Mouse (Mus musculus): ENCODE measurements around the gene Syde1. TPM values are rescaled to one million over a fixed set of nuclear protein-coding genes. Genes with fewer than 3 reads are reported as not detected.

Gene Syde1
- polyA plus RNA-seq, 1 experiment from 2014 or later: 8.2 TPM

- Histone ChIP-seq H3K27me3 (replicated peaks; ENCODE audit: control insufficient read depth, insufficient read depth, low read length) (no peaks in the 10 kb centered on the region), H3K4me1 (replicated peaks; ENCODE audit: control insufficient read depth, insufficient read depth, low read length) (peaks cover 9% of the 10 kb centered on the region), H3K27ac (ENCODE audit: low read depth, low read length) (no peak overlapping the region), H3K9ac (ENCODE audit: low read depth, low read length) (no peak overlapping the region), H3K9me3 (ENCODE audit: control insufficient read depth, low read length) (no peaks in the 10 kb centered on the region), H3K4me3 (ENCODE audit: low read depth, low read length) (no peak overlapping the region), H3K36me3 (ENCODE audit: control insufficient read depth, insufficient read depth, low read length) (peaks cover under 1% of the 10 kb centered on the region; the same call in 1 of the 2 replicates), H3K4me2 (no peak overlapping the region)
- 83% methylated on average over 3 of the region's 3 CpGs for WGBS
- DNase-seq (ENCODE audit: low spot score): no peak
- ATAC-seq (replicated peaks; ENCODE audit: low FRiP score): no peak
Observed at GRCm38 (mm10) chr10:78573226-78573625, 18.5 kb downstream of the Syde1 start.

GRCm38 (mm10) chr10:78570897-78571296 is 20.9 kb downstream of the Syde1 start:
- Histone ChIP-seq H3K27ac (ENCODE audit: low read depth, low read length) (no peak overlapping the region), H3K27me3 (replicated peaks; ENCODE audit: control insufficient read depth, insufficient read depth, low read length) (no peaks in the 10 kb centered on the region), H3K36me3 (ENCODE audit: control insufficient read depth, insufficient read depth, low read length) (no peaks in the 10 kb centered on the region), H3K9ac (ENCODE audit: low read depth, low read length) (no peak overlapping the region), H3K9me3 (ENCODE audit: control insufficient read depth, low read length) (no peaks in the 10 kb centered on the region), H3K4me2 (no peak overlapping the region), H3K4me3 (ENCODE audit: low read depth, low read length) (no peak overlapping the region), H3K4me1 (replicated peaks; ENCODE audit: control insufficient read depth, insufficient read depth, low read length) (peaks cover 7% of the 10 kb centered on the region)
- DNase-seq (ENCODE audit: low spot score) (no peak), ATAC-seq (replicated peaks; ENCODE audit: low FRiP score) (no peak)
- WGBS: 70% methylated on average over 2 of the region's 2 CpGs

GRCm38 (mm10) chr10:78570416-78570815 is 21.3 kb downstream of the Syde1 start:
- no peaks in the 10 kb centered on the region for H3K36me3 ChIP-seq (ENCODE audit: control insufficient read depth, insufficient read depth, low read length)
- H3K27me3 ChIP-seq (replicated peaks; ENCODE audit: control insufficient read depth, insufficient read depth, low read length): no peaks in the 10 kb centered on the region
- DNase-seq (ENCODE audit: low spot score): no peak
- H3K4me3 ChIP-seq (ENCODE audit: low read depth, low read length): no peak overlapping the region
- 68% methylated on average over 6 of the region's 6 CpGs for WGBS
- no peak overlapping the region for H3K27ac ChIP-seq (ENCODE audit: low read depth, low read length)
- no peak overlapping the region for H3K4me2 ChIP-seq
- H3K9me3 ChIP-seq (ENCODE audit: control insufficient read depth, low read length): no peaks in the 10 kb centered on the region
- no peak overlapping the region for H3K9ac ChIP-seq (ENCODE audit: low read depth, low read length)
- ATAC-seq (replicated peaks; ENCODE audit: low FRiP score): no peak
- H3K4me1 ChIP-seq (replicated peaks; ENCODE audit: control insufficient read depth, insufficient read depth, low read length): peaks cover 2% of the 10 kb centered on the region

- no peaks in the 10 kb centered on the region for H3K9me3 ChIP-seq (ENCODE audit: control insufficient read depth, low read length)
- H3K4me2 ChIP-seq: no peak overlapping the region
- no peak overlapping the region for H3K27ac ChIP-seq (ENCODE audit: low read depth, low read length)
- H3K4me1 ChIP-seq (replicated peaks; ENCODE audit: control insufficient read depth, insufficient read depth, low read length): no peaks in the 10 kb centered on the region; the same call in 1 of the 2 replicates
- 58% methylated on average over 3 of the region's 3 CpGs for WGBS
- ATAC-seq (replicated peaks; ENCODE audit: low FRiP score) (no peak), DNase-seq (ENCODE audit: low spot score) (no peak)
- no peak overlapping the region for H3K9ac ChIP-seq (ENCODE audit: low read depth, low read length)
- H3K27me3 ChIP-seq (replicated peaks; ENCODE audit: control insufficient read depth, insufficient read depth, low read length): no peaks in the 10 kb centered on the region
- no peaks in the 10 kb centered on the region for H3K36me3 ChIP-seq (ENCODE audit: control insufficient read depth, insufficient read depth, low read length)
- no peak overlapping the region for H3K4me3 ChIP-seq (ENCODE audit: low read depth, low read length)
Observed at GRCm38 (mm10) chr10:78569686-78570085, 22.1 kb downstream of the Syde1 start.

GRCm38 (mm10) chr10:78569191-78569590 is 22.6 kb downstream of the Syde1 start:
- Histone ChIP-seq H3K9me3 (ENCODE audit: control insufficient read depth, low read length) (no peaks in the 10 kb centered on the region), H3K9ac (ENCODE audit: low read depth, low read length) (no peak overlapping the region), H3K36me3 (ENCODE audit: control insufficient read depth, insufficient read depth, low read length) (no peaks in the 10 kb centered on the region), H3K4me3 (ENCODE audit: low read depth, low read length) (no peak overlapping the region), H3K27me3 (replicated peaks; ENCODE audit: control insufficient read depth, insufficient read depth, low read length) (no peaks in the 10 kb centered on the region), H3K4me2 (no peak overlapping the region), H3K4me1 (replicated peaks; ENCODE audit: control insufficient read depth, insufficient read depth, low read length) (no peaks in the 10 kb centered on the region; the same call in 1 of the 2 replicates), H3K27ac (ENCODE audit: low read depth, low read length) (no peak overlapping the region)
- WGBS: 79% methylated on average over 3 of the region's 3 CpGs
- ATAC-seq (replicated peaks; ENCODE audit: low FRiP score): no peak
- no peak for DNase-seq (ENCODE audit: low spot score)

GRCm38 (mm10) chr10:78565070-78565469 is 26.7 kb downstream of the Syde1 start:
- H3K9me3 ChIP-seq (ENCODE audit: control insufficient read depth, low read length): no peaks in the 10 kb centered on the region
- no peaks in the 10 kb centered on the region for H3K36me3 ChIP-seq (ENCODE audit: control insufficient read depth, insufficient read depth, low read length)
- no peak overlapping the region for H3K9ac ChIP-seq (ENCODE audit: low read depth, low read length)
- H3K4me2 ChIP-seq: no peak overlapping the region
- DNase-seq (ENCODE audit: low spot score) (no peak), ATAC-seq (replicated peaks; ENCODE audit: low FRiP score) (no peak)
- no peak overlapping the region for H3K27ac ChIP-seq (ENCODE audit: low read depth, low read length)
- 87% methylated on average over 1 of the region's 1 CpGs for WGBS
- no peak overlapping the region for H3K4me3 ChIP-seq (ENCODE audit: low read depth, low read length)
- H3K27me3 ChIP-seq (replicated peaks; ENCODE audit: control insufficient read depth, insufficient read depth, low read length): no peaks in the 10 kb centered on the region
- H3K4me1 ChIP-seq (replicated peaks; ENCODE audit: control insufficient read depth, insufficient read depth, low read length): no peaks in the 10 kb centered on the region

- no peaks in the 10 kb centered on the region for H3K4me1 ChIP-seq (replicated peaks; ENCODE audit: control insufficient read depth, insufficient read depth, low read length)
- no peak for ATAC-seq (replicated peaks; ENCODE audit: low FRiP score)
- 56% methylated on average over 2 of the region's 2 CpGs for WGBS
- no peak overlapping the region for H3K27ac ChIP-seq (ENCODE audit: low read depth, low read length)
- H3K36me3 ChIP-seq (ENCODE audit: control insufficient read depth, insufficient read depth, low read length): no peaks in the 10 kb centered on the region
- no peak overlapping the region for H3K4me3 ChIP-seq (ENCODE audit: low read depth, low read length)
- H3K9me3 ChIP-seq (ENCODE audit: control insufficient read depth, low read length): no peaks in the 10 kb centered on the region
- no peak for DNase-seq (ENCODE audit: low spot score)
- H3K27me3 ChIP-seq (replicated peaks; ENCODE audit: control insufficient read depth, insufficient read depth, low read length): no peaks in the 10 kb centered on the region
- H3K9ac ChIP-seq (ENCODE audit: low read depth, low read length): no peak overlapping the region
- H3K4me2 ChIP-seq: no peak overlapping the region
Observed at GRCm38 (mm10) chr10:78540943-78541342, 50.8 kb downstream of the Syde1 start.

Other genes starting within 250 kb of the Syde1 start
- gene Agpat3, start 239.5 kb downstream of the Syde1 start, polyA plus RNA-seq (2014; fragmentation: Nextera tagmentation; extraction: Ambion mirVana): 28.7 and 32.8 TPM in 2 replicates
- gene Rrp1, start 178.9 kb downstream of the Syde1 start, polyA plus RNA-seq (2014; fragmentation: Nextera tagmentation; extraction: Ambion mirVana): 277 and 293 TPM in 2 replicates
- gene Cstb, start 166.3 kb downstream of the Syde1 start, polyA plus RNA-seq (2014; fragmentation: Nextera tagmentation; extraction: Ambion mirVana): 134 and 148 TPM in 2 replicates
- gene Pdxk, start 127.0 kb downstream of the Syde1 start, polyA plus RNA-seq (2014; fragmentation: Nextera tagmentation; extraction: Ambion mirVana): 10.6 and 11.3 TPM in 2 replicates
- gene Olfr1358, start 74.5 kb downstream of the Syde1 start, polyA plus RNA-seq (2014; fragmentation: Nextera tagmentation; extraction: Ambion mirVana): not detected in 2 replicates
- 22.1 and 24.0 TPM in 2 replicates for gene Ilvbl, start 17.6 kb downstream of the Syde1 start, polyA plus RNA-seq (2014; fragmentation: Nextera tagmentation; extraction: Ambion mirVana)
- gene Olfr1357, start 26.1 kb upstream of the Syde1 start, polyA plus RNA-seq (2014; fragmentation: Nextera tagmentation; extraction: Ambion mirVana): not detected in 2 replicates
- not detected in 2 replicates for gene Casp14, start 126.3 kb upstream of the Syde1 start, polyA plus RNA-seq (2014; fragmentation: Nextera tagmentation; extraction: Ambion mirVana)
- gene Ccdc105, start 161.1 kb upstream of the Syde1 start, polyA plus RNA-seq (2014; fragmentation: Nextera tagmentation; extraction: Ambion mirVana): not detected in 2 replicates
- 0.45 and 0.73 TPM in 2 replicates for gene Slc1a6, start 188.5 kb upstream of the Syde1 start, polyA plus RNA-seq (2014; fragmentation: Nextera tagmentation; extraction: Ambion mirVana)

All from liver, embryonic 11.5 days (tissue).